Mouse (Mus musculus) cortical plate, adult 2 months (tissue): Measurements from ENCODE around the gene Gm14569. TPM values are rescaled to one million over a fixed set of nuclear protein-coding genes. Genes with fewer than 3 reads are reported as not detected.

Source experiments
- H3K27ac ChIP-seq: fragments of 200-500 bp; 2 replicates; pipeline ENCODE4 v1.5.1; 2012; ENCODE audit warnings: low read length, control low read depth, inconsistent platforms; ENCODE audit not compliant: insufficient read depth
- H3K4me1 ChIP-seq: fragments of 200-500 bp; 2 replicates; pipeline ENCODE4 v1.6.1; 2011; ENCODE audit warnings: low read length; ENCODE audit not compliant: control insufficient read depth, insufficient read depth
- H3K4me3 ChIP-seq: fragments of 200-500 bp; 2 replicates; pipeline ENCODE4 v1.5.1; 2011; ENCODE audit warnings: mild to moderate bottlenecking, low read length, control low read depth; ENCODE audit not compliant: insufficient read depth
- CTCF ChIP-seq: fragments of 200-500 bp; IDR thresholded peaks from 2 replicates; pipeline ENCODE4 v1.5.1; 2011; ENCODE audit warnings: mild to moderate bottlenecking, control low read depth, low read length; ENCODE audit not compliant: insufficient read depth; ENCODE audit errors: extremely low read depth
- POLR2A ChIP-seq: fragments of 200-500 bp; IDR thresholded peaks from 2 replicates; pipeline ENCODE4 v1.6.1; 2011; ENCODE audit warnings: mild to moderate bottlenecking, low read length, control low read depth; ENCODE audit not compliant: insufficient read depth; ENCODE audit errors: extremely low read depth
- polyA plus RNA-seq: library from polyadenylated mRNA; depleted of rRNA; stranded (reverse); fragments of >200 nt; gene quantifications from 2 replicates; pipeline ENCODE4 v1.2.3, GENCODE M21; 2012; rRNA removed

The Gm14569 gene
- polyA plus RNA-seq, 1 experiment = 0.90 TPM

DNA sequence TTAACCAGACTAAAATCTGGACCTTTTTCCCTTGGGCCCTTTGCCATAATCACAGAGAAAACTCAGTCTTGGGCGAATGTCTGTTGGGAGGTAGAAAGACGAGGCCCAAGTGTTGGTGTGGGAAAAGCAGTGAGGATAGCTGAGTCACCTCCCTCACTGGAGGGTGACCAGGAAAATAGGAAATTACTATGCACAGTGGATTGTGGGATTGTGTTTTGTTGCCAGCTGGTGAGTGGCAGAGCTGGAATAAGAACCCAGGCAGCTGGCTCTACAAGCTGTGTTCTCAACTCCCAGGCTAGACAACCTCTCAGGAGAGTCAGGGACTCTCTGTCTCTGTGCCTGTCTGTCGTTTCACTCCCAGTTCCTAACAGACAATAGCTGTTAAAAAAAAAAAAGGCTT lies 101.7 kb downstream of the Gm14569 start:
- Histone ChIP-seq H3K4me3 (no peak overlapping the region), H3K27ac (no peak overlapping the region)

DNA sequence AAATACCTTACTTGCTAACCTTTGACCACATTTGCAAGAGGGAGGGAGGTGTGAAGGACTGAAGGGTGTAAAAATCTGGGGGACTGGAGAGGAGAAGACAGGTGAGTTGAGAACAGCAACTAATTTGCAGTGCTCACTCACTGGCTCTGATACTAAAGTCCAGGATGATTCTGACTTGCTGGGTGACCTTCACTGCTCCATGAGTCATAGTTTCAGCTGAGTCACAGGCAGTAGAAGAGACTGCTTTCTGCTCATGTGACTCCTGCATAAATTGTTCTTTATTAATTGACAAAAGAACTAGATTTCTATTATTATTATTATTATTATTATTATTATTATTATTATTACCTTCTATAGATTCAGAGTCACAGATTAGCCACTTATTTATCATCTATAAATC lies 106.3 kb downstream of the Gm14569 start:
- no peak overlapping the region for H3K27ac ChIP-seq
- H3K4me3 ChIP-seq = no peak overlapping the region
- H3K4me1 ChIP-seq = no peaks in the 10 kb centered on the region
- TF ChIP-seq POLR2A (no peak), CTCF (no peak)

More for the DNA sequence above, 101.7 kb downstream of the Gm14569 start:
- TF ChIP-seq CTCF (no peak), POLR2A (no peak)
- H3K4me1 ChIP-seq = no peaks in the 10 kb centered on the region; the same call in 1 of the 2 replicates

Other genes with a start within 250 kb of the Gm14569 start
- 4.1 TPM in 2 replicates for gene Lonrf3, start 163.5 kb downstream of the Gm14569 start, polyA plus RNA-seq
- not detected in 2 replicates for gene Gm6268, start 90.5 kb downstream of the Gm14569 start, polyA plus RNA-seq
- gene Pgrmc1, start 106.4 kb upstream of the Gm14569 start, polyA plus RNA-seq = 209 and 234 TPM in 2 replicates
- gene Akap17b, start 153.6 kb upstream of the Gm14569 start, polyA plus RNA-seq = 9.5 and 10.7 TPM in 2 replicates